Mouse (Mus musculus) c-Kit-positive CD71-negative TER-119-negative erythroid progenitor cells, embryonic 14.5 days (primary cell): ENCODE measurements around the gene Traf1.
A peak's percentile ranks its signal among the peaks of the same experiment; 100 is the strongest.

Experiments used
- DNase-seq: peaks from one replicate; pipeline ENCODE4 v3.0.0-alpha.2; 2013; ENCODE audit warnings: low read depth

Gene Traf1

GRCm38 (mm10) chr2:34966243-34966934 is 4.8 kb upstream of the Traf1 start:
- no peak for DNase-seq

- DNase-seq = no peak
Observed at GRCm38 (mm10) chr2:34965806-34966205, 4.2 kb upstream of the Traf1 start.

- DNase-seq = no peak
Observed at GRCm38 (mm10) chr2:34965293-34965692, 3.7 kb upstream of the Traf1 start.

GRCm38 (mm10) chr2:34964651-34965050 is 3.1 kb upstream of the Traf1 start:
- no peak for DNase-seq

GRCm38 (mm10) chr2:34964230-34964629 is 2.7 kb upstream of the Traf1 start:
- DNase-seq = no peak

- DNase-seq = no peak
Observed at GRCm38 (mm10) chr2:34963371-34963956, 1.9 kb upstream of the Traf1 start.

GRCm38 (mm10) chr2:34962893-34963292 is 1.3 kb upstream of the Traf1 start:
- no peak for DNase-seq

GRCm38 (mm10) chr2:34962211-34962610 is 639 bp upstream of the Traf1 start:
- DNase-seq = no peak

- DNase-seq = no peak
Observed at GRCm38 (mm10) chr2:34960966-34961365, 606 bp downstream of the Traf1 start.

GRCm38 (mm10) chr2:34960466-34960865 is 1.1 kb downstream of the Traf1 start:
- DNase-seq = no peak

GRCm38 (mm10) chr2:34958582-34958981 is 3.0 kb downstream of the Traf1 start:
- DNase-seq = no peak

GRCm38 (mm10) chr2:34958036-34958435 is 3.5 kb downstream of the Traf1 start:
- no peak for DNase-seq

- no peak for DNase-seq
Observed at GRCm38 (mm10) chr2:34957405-34957804, 4.2 kb downstream of the Traf1 start.

- DNase-seq = no peak
Observed at GRCm38 (mm10) chr2:34956941-34957340, 4.6 kb downstream of the Traf1 start.

- no peak for DNase-seq
Observed at GRCm38 (mm10) chr2:34954344-34954743, 7.2 kb downstream of the Traf1 start.

- no peak for DNase-seq
Observed at GRCm38 (mm10) chr2:34953547-34954116, 7.9 kb downstream of the Traf1 start.

GRCm38 (mm10) chr2:34953018-34953417 is 8.6 kb downstream of the Traf1 start:
- no peak for DNase-seq

GRCm38 (mm10) chr2:34951469-34951868 is 10.1 kb downstream of the Traf1 start:
- no peak for DNase-seq

- DNase-seq = no peak
Observed at GRCm38 (mm10) chr2:34948622-34949021, 12.9 kb downstream of the Traf1 start.

- no peak for DNase-seq
Observed at GRCm38 (mm10) chr2:34946046-34946445, 15.5 kb downstream of the Traf1 start.

GRCm38 (mm10) chr2:34945580-34945979 is 16.0 kb downstream of the Traf1 start:
- no peak for DNase-seq

GRCm38 (mm10) chr2:34944761-34945160 is 16.8 kb downstream of the Traf1 start:
- peak; percentile 68 for DNase-seq

- DNase-seq = no peak
Observed at GRCm38 (mm10) chr2:34943556-34944120, 17.9 kb downstream of the Traf1 start.
